Mouse (Mus musculus): ENCODE results near the gene Ifna5.

DNA sequence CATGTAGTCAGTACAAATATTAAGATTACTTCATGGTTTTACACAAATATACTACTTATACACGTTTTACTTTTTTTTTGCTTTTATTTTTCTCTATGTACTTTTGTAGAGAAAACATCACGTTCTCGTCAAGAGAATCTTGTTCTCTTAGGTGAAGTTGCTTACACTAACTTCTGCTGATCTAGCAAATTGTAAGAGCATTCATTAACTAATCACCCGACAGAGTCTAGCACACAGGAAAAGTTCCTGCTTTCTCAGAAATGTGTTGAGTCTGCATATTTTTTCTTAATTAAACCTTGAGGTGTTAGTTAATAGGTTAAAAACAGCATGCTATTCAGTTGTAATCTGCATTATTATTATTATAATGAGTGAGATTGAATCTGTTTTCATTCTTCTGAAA, 43.4 kb downstream of the Ifna5 start:
- TF ChIP-seq CTCF (IDR thresholded peaks at IDR 0.05; ENCODE audit: borderline replicate concordance, insufficient read depth, low read depth, low read length), result no peak
- TF ChIP-seq POLR2A (IDR thresholded peaks at IDR 0.05; ENCODE audit: borderline replicate concordance, insufficient read depth, low read length), result no peak

Measured in cerebellum, adult 2 months (tissue).